Mouse (Mus musculus) gastrocnemius, postnatal 14 days (tissue): Measurements from ENCODE around the gene Irak2. TPM values are rescaled to one million over a fixed set of nuclear protein-coding genes. Genes with fewer than 3 reads are reported as not detected.

Experiments
- DNase-seq: peaks from one replicate; pipeline ENCODE4 v3.0.0; 2021; ENCODE audit warnings: mixed read lengths
- intact Hi-C: fragments of 180-260 bp; cut with DNase I; formaldehyde crosslinking; loops from one replicate; pipeline ENCODE4 v1.15.1; 2025; ENCODE audit warnings: low total_unique reads
- total RNA-seq, 2 experiments: library from RNA; stranded (reverse); gene quantifications; 2 replicates each; pipeline ENCODE4 v1.2.3; 2021

Gene Irak2
- total RNA-seq, 2 experiments from 2014 or later: 4.7 to 4.8 TPM

DNA sequence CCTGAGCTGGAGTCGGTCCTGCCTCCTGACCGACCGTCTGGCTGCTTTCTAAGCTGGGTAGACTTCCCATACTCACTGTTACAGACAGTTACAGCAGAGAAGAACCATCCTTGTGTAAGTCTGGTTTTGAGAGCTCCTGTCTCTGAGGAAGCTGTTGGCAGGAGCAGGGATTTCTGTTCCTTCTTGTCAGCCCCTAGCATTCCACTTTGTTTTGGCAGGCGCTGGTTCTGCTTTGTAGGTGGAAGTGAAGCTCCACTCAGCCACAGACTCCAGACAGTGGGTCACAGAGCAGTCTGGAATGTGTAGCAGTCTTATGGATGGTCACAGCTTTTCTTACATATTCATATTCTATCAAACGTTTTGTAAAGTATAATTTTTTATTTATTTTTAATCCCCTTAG, 7.9 kb upstream of the Irak2 start:
- intact Hi-C loops: no loop called here
- no peak for DNase-seq

DNA sequence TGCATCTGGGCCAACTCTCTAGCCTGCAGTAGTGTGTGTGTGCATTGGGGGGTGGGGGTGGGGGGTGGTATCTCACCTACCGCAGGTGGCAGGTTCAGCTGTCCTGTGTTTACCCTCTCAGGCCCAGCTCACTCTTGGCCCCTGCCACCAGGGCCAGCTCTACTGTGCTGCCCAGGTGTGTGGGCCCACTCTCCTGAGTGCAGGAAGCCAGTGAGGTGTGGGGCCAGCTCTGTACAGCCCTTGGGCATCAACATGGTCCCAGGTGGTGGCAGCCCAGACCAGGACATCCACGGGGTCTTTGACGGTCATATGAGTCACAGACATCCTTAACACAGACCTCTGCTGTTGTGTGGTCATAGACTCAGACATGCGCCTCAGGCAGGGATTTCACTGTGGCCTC, 5.4 kb upstream of the Irak2 start:
- DNase-seq: no peak
- intact Hi-C loops: no loop called here

DNA sequence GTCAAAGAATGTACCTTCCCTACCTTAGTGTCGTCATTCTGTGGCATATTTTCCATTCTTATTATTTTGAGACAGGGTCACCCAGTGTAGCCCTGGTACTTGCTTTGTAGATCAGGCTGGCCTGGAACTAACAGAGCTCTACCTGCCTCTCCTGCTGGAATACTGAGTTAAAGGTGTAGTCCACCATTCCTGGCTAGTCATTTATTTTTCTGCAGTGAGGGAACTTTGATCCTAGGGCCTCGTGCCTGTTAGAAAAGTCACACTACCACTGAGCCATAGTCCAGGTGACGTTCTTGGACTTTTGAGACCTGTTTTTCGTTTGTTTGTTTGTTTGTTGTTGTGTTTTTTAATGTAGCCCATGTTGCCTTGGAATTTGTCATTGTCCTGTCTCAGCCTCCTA, 934 bp downstream of the Irak2 start:
- intact Hi-C loops: loop anchor here (2.0 kb wide), 1 partner anchor 42 kb away; no protein-coding TSS in a partner anchor
- DNase-seq: no peak

DNA sequence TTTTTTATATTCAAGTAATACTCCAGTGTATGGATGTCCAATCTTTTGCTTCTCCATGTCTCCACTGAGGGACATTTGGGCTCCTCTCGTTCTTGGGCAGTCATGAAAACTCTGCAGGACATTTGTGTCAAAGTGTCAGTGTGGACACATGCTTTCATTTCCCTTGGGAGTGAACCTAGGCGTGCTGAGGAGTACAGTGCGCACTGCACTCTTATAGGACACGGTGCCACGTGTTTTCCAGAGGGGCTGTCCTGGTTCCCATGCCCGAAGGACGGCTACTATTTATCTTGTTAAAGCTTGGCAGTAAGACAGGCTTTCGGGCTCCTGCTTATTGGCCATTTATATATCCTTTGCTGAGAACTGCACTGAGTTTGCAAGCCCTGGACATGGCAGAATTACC, 4.3 kb downstream of the Irak2 start:
- no peak for DNase-seq
- intact Hi-C loops: no loop called here

DNA sequence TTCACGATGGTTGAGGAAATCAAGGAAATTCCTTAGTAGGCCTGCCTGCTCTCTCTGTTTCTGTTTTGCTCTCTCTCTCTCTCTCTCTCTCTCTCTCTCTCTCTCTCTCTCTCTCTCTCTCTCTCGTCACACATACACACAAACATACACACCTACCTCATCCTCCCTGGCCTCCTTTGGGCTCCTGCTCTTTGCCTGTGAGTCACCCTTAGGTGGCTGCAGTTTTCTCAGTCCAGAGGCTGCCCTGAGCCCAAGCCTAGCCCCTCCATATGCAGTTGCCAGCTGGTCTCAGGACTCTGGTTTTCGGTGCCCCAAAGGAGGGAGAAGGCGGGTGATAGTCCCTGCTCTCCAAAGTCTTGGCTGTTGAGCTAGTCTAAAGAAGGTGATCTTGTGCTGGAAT, 4.8 kb downstream of the Irak2 start:
- intact Hi-C loops: no loop called here
- DNase-seq: no peak

DNA sequence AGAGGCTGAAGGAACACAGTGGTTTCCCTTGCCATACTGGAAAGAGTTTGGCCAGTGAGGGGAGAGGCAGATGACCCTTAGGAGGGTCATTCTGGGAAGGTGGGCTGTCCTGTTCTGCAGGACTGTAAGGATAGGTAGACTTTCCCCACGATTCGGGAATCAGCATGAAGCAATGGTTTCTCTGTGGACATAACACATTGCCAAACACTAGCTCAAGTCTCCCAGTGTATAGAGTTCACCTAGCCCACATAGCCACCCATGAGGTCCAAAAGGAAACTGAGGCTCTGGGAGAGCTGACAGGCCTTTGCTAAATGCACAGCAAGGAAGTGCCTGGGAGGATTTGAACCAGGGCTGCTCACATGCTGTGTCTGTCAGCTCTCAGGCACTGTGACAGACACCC, 5.7 kb downstream of the Irak2 start:
- intact Hi-C loops: no loop called here
- DNase-seq: no peak

DNA sequence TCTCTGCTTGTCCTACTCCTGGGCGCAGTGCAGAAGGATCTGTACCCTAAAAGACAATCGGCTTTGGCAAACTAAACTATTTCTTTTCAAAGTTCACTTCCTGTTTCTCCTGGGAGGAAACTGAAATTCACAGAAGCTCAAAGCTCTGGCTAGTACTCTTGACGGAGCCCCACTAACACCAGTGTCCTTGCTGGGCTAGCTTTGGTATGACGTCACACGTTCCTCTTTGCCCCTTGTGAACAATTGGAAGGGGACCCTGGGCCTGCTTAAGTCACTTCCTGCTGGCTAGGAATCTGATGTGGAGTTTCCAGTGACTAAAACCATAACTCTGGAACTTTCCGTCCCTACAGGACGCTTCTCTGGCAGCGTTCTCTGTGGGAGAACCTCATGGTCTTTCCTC, 6.5 kb downstream of the Irak2 start:
- intact Hi-C loops: loop anchor here (5.0 kb wide), 1 partner anchor 908 kb away; no protein-coding TSS in a partner anchor
- DNase-seq: peak; percentile 26

DNA sequence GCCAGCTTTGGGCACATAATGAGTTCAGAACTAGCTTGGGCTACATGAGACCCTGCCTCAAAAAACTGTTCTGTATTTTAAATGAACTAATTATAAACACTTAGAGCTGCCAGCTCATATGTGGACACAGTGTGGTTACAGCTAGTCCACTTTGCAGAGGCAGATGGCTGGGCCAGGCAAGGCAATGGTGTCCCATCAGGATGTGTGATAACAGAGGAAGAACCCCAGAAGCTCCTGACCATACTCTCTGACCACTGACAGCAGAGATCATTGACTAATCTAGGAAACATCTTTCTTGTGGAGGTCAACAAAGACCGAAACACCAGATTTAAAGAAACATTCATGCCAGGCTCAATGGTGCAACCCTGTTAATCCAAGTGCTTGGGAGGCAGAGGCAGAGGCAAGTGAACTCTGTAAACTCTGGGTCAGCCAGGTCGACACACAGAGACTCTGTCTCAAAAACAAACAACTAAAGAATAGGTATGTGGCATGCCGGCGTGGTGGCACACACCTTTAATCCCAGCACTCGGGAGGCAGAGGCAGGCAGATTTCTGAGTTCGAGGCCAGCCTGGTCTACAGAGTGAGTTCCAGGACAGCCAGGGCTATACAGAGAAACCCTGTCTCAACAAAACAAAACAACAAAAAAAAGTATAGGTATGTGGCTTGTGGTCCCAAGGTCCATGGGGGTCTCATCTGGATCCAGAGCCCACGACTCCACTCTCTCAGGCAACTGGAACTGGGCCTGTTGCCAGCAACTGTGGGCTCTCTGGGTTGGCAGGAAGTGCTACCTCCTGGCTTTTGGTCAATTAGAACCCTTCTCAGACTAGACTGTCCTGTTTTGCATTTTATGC, 11.3 kb downstream of the Irak2 start:
- intact Hi-C loops: loop anchor here (5.0 kb wide), 1 partner anchor 912 kb away; no protein-coding TSS in a partner anchor
- no peak for DNase-seq

DNA sequence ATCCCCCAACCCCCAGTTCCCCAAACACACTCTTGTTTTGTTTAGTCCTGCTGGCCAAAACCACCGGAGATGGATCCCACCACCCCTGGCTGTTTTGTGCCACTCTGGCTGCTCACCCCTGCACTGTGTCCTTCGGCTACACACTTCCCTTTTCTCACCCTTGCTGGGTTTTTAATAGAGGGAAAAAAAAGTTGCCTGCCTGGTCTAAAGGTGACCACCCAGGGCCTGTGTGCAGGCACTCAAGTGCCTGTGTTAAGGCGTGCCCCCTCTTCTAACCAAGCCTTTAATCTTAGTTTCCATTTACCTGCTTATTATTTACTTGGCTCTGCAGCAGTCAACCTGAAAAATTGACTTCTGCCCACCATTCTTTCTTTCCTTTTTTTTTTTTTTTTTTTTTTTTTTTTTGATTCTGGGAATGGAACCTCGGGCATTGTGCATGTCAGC, 12.0 kb downstream of the Irak2 start:
- intact Hi-C loops: no loop called here
- no peak for DNase-seq

DNA sequence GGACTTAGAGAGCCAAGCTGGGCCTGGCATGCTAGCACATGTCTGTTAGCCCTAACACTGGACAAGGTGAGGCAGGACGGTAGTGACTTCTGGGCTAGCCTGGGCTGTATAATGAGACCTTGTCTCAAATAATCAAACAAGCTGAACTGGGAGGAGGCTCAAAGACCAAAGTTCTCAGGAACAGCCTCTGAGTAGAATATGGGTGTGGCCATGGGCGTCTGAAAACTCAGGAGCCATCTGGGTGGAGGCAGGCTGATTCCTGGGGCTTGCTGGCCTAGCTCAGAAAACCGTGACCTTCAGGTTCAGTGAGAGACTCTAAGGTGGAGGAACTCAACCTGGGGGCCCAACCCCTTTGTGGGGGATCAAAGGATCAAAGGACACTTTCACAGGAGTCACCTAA, 13.4 kb downstream of the Irak2 start:
- intact Hi-C loops: no loop called here
- no peak for DNase-seq

DNA sequence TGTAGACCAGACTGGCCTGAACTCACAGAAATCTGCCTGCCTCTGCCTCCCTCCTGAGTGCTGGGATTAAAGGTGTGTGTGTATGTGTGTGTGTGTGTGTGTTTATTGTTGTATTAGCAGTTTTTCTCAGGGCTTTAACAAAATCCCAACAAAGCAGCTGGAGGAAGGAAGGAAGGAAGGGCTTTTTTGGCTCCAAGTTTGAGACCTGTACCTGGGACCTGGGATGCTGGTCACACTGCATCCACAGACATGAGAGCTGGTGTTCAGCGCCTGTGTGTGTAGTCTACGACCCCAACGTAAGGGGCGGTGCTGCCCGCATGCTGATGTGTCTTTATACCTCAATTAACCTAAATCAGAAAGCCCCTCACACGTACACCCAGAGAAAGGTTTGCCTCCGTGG, 15.3 kb downstream of the Irak2 start:
- DNase-seq: no peak
- intact Hi-C loops: no loop called here

DNA sequence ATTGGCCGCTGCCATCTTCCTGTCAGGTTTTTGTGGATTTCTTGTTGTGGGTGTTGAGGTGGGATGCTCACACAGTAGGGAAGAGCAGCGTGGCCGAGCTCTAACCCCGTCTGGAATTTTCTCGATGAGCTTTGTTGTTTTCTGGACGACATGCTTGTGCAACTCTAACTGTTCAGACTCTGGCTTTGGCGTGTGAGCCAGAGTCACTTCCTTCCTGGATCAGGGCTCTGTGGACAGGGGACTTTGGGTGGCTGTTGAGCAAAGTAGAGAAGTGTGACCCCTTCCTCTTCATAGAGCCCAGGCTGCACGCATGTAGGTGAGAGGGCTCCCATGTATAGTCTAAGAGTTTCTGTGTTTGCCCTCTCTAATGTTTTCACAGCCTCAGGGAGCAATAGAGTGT, 15.8 kb downstream of the Irak2 start:
- no peak for DNase-seq
- intact Hi-C loops: no loop called here

DNA sequence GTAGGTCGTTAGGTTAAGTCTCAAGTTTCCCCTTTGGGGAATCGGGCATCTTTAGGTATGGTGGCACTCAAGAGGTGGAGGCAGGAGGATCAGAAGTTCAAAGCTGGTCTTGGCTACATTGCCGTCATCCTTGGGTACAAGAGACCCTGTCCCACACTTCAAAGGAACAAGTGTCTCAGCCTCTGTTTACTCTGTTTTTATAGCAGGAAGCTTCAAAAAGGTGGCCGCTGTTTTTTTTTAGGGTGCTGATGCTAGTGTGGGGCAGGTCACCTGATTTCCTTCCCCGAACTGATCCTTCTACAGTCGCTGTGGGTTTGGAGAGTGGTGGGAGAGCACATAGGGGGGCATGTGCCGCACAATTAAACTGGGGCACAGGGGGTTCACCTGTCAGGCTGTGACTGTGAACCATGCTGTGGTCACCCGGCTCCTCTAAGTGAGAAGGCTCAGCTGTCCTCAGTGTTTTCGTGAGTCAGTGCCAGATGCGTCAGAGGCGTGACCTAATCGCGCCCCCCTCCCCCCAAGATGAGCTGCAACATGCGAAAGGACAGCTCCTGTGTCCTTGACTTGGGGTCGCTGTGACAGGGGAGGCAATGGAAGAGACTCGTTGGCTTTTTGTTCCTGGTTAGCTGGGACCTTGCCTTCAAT, 16.6 kb downstream of the Irak2 start:
- DNase-seq: no peak
- intact Hi-C loops: no loop called here

DNA sequence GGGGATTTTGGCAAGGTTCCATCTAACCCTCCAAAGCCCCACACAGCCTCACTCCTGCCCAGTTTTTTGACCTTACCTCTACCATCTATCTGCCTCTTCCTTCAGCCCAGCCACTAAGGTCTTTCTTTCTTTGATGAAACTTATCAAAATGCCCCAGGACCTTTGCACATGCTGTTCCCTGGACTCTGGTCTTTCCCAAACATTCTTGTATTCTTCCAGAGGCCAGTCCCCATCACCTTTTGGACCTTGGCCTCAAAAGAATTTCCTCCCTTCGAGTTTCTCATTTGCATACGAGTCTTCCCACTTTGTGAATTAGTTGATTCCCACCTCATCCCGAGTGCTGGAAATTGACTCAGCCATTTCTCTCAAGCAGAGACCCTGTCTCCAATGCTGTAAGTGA, 17.2 kb downstream of the Irak2 start:
- intact Hi-C loops: no loop called here

DNA sequence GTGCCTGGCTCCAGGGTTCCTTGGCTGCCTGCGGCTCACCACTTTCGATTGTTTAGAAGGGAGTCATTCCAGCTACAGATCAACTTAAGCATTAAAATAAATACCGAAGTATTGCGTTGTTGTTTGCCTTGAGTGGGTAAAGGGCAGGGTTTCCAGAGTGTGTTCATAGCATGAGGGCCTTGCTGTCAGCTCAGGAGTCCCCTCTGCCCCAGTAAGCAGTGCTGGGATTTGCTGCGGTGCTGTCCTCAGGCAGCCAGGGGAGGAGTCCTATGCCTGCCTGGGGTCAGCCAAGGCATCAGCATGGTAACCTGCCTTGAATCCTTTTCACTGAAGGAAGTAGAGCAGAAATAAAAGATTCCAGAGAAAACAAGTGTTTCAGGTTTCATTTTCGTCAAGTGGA, 18.6 kb downstream of the Irak2 start:
- no peak for DNase-seq
- intact Hi-C loops: no loop called here

More for the DNA sequence above, 17.2 kb downstream of the Irak2 start:
- DNase-seq: no peak

DNA sequence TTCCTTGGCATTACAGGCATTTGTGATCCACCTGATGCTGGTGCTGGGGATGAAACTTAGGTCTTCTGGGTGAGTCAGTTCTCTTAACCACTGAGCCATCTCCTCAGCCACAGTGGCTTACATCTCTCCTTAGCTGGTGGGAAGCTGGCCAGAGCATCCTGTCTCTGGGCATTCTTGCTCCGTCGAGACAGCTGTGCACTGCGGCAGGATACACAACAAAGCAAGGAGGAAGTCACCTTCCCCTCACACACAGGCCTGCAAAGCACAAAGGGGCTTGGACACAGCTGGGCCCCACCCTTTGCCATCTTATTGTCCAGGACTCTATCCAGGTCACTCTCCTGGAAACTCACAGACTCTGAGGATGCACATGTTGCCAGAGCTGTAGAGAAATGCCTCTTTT, 20.0 kb downstream of the Irak2 start:
- intact Hi-C loops: no loop called here
- DNase-seq: peak; percentile 31

DNA sequence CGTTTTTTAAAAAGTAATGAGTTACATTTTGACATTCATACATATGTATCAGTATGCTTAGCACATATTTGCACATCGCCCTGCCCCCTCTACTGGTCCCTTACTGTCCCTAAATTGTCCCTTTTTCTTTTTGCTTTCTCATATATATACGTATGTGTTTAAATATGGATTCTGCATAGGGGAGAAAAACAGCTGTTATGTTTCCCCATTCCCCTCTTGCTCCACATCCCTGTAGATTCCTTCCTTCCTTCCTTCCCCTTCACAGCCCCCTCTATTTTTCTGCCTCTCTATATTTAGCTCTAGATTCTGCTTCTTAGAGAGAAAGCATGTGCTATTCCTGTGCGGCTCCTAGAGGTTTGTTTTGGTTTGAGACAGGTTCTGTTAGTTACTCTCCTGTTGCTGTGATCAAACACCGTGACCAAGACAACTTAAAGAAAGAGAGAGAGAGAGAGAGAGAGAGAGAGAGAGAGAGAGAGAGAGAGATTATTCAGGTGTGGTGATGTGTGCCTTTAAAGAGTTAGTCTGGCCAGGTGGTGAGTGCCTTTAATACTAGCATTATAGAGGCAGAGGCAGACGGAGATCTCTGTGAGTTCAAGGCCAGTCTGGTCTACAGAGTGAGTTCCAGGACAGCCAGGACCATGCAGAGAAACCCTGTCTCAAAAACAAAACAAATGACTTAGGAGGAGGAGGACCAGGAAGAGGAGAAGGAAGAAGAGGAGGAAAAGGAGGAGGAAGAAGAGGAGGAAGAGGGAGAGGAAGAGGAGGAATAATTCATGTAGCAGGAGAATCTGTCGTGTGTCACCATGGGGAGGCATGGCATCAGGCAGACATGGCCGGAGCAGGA, 21.6 kb downstream of the Irak2 start:
- intact Hi-C loops: no loop called here
- no peak for DNase-seq

DNA sequence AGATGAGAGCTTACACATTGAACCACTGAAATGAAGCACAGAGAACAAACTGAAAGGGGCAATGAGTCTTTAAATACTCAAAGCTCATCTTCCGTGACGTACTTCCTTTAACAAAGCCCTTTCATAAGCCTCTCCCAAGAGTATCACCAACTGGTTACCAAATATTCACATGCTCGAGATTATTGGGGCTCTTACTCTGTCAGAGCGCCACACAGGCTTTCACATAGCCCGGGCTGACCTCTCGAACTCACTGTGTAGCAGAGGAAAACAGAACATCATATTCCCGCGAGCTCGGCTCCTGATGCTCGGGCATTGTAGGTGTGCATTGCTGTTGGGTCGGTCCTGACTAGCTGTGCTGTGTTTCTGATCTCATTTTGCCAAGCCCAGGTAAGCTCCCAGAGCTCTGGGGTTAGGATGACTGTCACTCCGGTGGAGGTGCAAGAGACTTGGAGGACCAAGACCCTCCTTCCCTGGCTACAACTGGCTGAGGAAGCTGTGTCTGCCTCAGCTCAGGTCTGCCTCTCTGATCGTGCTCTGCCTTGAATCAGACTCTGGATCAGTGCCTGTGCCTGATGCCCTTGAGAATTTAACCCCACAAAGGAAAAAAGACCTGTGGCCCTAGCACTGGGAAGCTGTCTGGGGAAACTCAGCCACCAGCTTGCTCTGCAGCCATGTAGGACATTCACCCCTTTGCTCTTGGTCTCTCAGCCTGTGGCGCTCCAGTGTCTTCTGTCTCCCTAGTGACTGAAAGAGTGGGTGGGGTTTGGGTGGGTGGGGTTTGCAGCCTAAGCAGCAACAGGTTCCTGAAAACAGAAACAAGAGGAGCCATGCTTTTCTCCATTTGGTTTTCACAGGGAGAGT, 22.5 kb downstream of the Irak2 start:
- no peak for DNase-seq
- intact Hi-C loops: no loop called here
